Mouse (Mus musculus): ENCODE measurements around the gene Plaur. TPM values are rescaled to one million over a fixed set of nuclear protein-coding genes. Genes with fewer than 3 reads are reported as not detected.

Gene Plaur
- polyA plus RNA-seq, 1 experiment from 2014 or later, result 14.4 TPM

- H3K9ac ChIP-seq, result no peak overlapping the region
- H3K4me1 ChIP-seq, result 0 out of 2 replicates have a peak, but pooled peaks cover 3% of the 10 kb centered on the region
- 95% methylated on average over 7 of the region's 7 CpGs for WGBS
- 0 out of 2 replicates have a peak, but pooled peaks have one; percentile 4 for ATAC-seq (replicated peaks; ENCODE audit: low FRiP score)
- H3K36me3 ChIP-seq, result peaks cover 26% of the 10 kb centered on the region
- H3K27me3 ChIP-seq, result no peaks in the 10 kb centered on the region
- H3K4me3 ChIP-seq (replicated peaks), result no peak overlapping the region
- H3K4me2 ChIP-seq, result no peak overlapping the region
- H3K9me3 ChIP-seq (replicated peaks), result no peaks in the 10 kb centered on the region
- H3K27ac ChIP-seq, result no peak overlapping the region
These were observed 8.1 kb downstream of the Plaur start for GRCm38 (mm10) chr7:24470356-24470755.

- Histone ChIP-seq H3K9me3 (replicated peaks) (no peaks in the 10 kb centered on the region), H3K27ac (no peak overlapping the region), H3K36me3 (peaks cover 20% of the 10 kb centered on the region), H3K4me1 (0 out of 2 replicates have a peak, but pooled peaks cover 3% of the 10 kb centered on the region), H3K4me3 (replicated peaks) (no peak overlapping the region), H3K4me2 (no peak overlapping the region), H3K27me3 (no peaks in the 10 kb centered on the region), H3K9ac (no peak overlapping the region)
- no peak for ATAC-seq (replicated peaks; ENCODE audit: low FRiP score)
- WGBS, result 85% methylated on average over 6 of the region's 6 CpGs
These were observed 10.2 kb downstream of the Plaur start for GRCm38 (mm10) chr7:24472442-24472841.

GRCm38 (mm10) chr7:24472937-24473336 lies 10.7 kb downstream of the Plaur start:
- no peak overlapping the region for H3K9ac ChIP-seq
- WGBS, result 77% methylated on average over 7 of the region's 7 CpGs
- no peak overlapping the region for H3K4me2 ChIP-seq
- no peaks in the 10 kb centered on the region for H3K9me3 ChIP-seq (replicated peaks)
- H3K4me3 ChIP-seq (replicated peaks), result no peak overlapping the region
- no peak overlapping the region for H3K27ac ChIP-seq
- no peak for ATAC-seq (replicated peaks; ENCODE audit: low FRiP score)
- H3K36me3 ChIP-seq, result peaks cover 19% of the 10 kb centered on the region
- H3K4me1 ChIP-seq, result 0 out of 2 replicates have a peak, but pooled peaks cover 3% of the 10 kb centered on the region
- H3K27me3 ChIP-seq, result no peaks in the 10 kb centered on the region

DNA sequence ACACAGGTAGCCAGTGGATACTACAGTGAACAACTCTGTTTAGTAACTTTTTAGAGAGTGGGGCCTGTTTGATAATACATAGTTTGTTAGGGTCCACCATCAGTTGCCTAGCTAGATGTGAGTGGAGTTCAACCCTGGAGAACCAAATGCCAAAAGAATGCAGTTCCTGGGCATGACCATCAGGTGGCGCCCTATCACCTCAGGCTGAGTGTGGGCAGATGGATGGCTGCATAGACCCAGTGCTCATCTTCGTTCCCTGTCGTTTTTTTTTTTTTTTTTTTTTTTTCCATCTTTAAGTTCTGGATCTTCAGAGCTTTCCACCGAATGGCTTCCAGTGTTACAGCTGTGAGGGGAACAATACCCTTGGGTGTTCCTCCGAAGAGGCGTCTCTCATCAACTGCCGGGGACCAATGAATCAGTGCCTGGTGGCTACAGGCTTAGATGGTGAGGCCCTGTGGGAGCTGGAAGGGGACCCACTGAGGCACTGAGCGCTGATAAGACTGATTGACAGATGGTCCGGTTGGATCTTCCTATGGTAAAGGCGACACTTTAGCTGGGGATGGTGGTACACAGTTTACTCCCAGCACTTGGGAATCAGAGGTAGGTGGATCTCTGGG lies 11.7 kb downstream of the Plaur start:
- Histone ChIP-seq H3K4me3 (replicated peaks) (no peak overlapping the region), H3K9ac (no peak overlapping the region), H3K27me3 (no peaks in the 10 kb centered on the region), H3K27ac (no peak overlapping the region), H3K9me3 (replicated peaks) (no peaks in the 10 kb centered on the region), H3K4me1 (0 out of 2 replicates have a peak, but pooled peaks cover 3% of the 10 kb centered on the region), H3K4me2 (no peak overlapping the region), H3K36me3 (peaks cover 15% of the 10 kb centered on the region)
- no peak for ATAC-seq (replicated peaks; ENCODE audit: low FRiP score)
- WGBS, result 54% methylated on average over 10 of the region's 10 CpGs

DNA sequence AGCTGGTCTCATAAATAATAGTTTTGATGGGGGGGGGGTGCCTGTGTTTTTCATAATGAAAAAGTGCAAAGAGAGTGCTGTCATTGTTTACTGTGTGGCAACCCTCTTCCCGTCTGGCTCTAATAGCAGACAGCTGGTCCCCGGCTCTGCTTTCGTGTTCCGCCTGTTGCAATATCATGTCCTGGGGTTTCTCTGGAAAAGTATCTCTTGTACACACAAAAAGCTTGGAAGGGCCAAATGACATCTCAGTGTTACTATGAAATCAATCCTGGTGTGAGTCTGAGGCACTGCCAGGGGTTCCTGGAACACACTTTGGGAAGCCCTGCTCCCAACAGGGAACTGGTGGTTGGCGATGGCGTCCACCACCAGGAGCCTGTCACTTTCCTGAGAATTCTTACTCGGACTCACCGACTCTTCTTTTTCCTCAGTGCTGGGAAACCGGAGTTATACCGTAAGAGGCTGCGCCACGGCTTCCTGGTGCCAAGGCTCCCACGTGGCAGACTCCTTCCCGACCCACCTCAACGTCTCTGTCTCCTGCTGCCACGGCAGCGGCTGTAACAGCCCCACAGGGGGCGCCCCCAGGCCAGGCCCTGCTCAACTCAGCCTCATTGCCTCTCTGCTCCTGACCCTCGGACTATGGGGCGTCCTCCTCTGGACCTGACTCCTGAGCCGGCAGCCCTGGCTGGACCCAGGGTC lies 12.7 kb downstream of the Plaur start:
- Histone ChIP-seq H3K9me3 (replicated peaks) (no peaks in the 10 kb centered on the region), H3K27me3 (peaks cover 2% of the 10 kb centered on the region; the same call in 1 of the 2 replicates)
- ATAC-seq (replicated peaks; ENCODE audit: low FRiP score), result no peak

DNA sequence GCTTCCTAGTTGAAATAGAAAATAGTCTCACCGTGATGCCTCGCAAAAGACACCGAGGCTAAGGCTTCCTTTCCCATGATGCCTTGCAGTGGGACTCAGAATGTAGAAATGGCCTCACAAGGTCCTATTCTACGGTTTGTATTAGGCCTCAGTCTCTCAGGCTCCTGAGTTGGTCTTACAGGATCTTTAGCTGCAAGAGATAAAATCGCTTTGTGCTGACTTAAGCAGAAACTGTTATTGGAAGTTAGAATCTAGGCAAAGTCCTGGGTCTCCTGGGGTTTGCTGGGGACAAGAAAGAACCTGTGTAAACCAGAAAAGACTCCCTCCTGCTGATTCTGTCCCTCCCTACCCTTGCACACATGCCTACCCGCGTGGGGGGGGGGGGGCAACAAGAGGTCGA lies 14.1 kb downstream of the Plaur start:
- Histone ChIP-seq H3K4me1 (peaks cover 15% of the 10 kb centered on the region), H3K4me2 (no peak overlapping the region), H3K4me3 (replicated peaks) (no peak overlapping the region), H3K9ac (no peak overlapping the region), H3K27me3 (peaks cover 15% of the 10 kb centered on the region; the same call in 1 of the 2 replicates), H3K9me3 (replicated peaks) (no peaks in the 10 kb centered on the region), H3K27ac (no peak overlapping the region), H3K36me3 (peaks cover 13% of the 10 kb centered on the region; the same call in 1 of the 2 replicates)
- WGBS, result 79% methylated on average over 8 of the region's 8 CpGs
- ATAC-seq (replicated peaks; ENCODE audit: low FRiP score), result no peak

More for the DNA sequence above, 12.7 kb downstream of the Plaur start:
- 51% methylated on average over 21 of the region's 21 CpGs for whole genome bisulfite sequencing
- H3K4me2 ChIP-seq, result no peak overlapping the region
- H3K4me1 ChIP-seq, result 0 out of 2 replicates have a peak, but pooled peaks cover 3% of the 10 kb centered on the region
- no peak overlapping the region for H3K27ac ChIP-seq
- peaks cover 13% of the 10 kb centered on the region; the same call in 1 of the 2 replicates for H3K36me3 ChIP-seq
- H3K9ac ChIP-seq, result no peak overlapping the region
- H3K4me3 ChIP-seq (replicated peaks), result no peak overlapping the region

DNA sequence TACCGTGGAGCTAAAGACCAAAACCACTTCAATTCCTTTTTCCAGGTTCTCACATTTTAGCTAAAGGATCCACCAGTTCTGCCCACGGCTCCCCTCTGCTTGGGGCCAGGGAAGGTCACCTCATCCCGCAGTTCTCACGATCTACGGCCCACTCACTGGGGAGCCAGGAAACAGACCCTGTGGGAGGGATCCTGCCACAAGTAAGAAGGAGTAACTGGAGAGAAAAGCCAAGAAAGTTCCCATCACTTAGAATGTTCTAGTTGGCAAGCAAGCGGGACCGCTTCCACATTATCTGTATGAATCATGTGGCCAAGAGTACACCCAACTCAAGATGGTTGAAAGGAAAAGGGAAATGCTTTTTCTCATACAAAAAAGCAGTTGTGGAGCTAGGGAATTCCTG lies 14.6 kb downstream of the Plaur start:
- no peak for ATAC-seq (replicated peaks; ENCODE audit: low FRiP score)
- Histone ChIP-seq H3K4me1 (peaks cover 18% of the 10 kb centered on the region), H3K9me3 (replicated peaks) (no peaks in the 10 kb centered on the region), H3K4me2 (no peak overlapping the region), H3K4me3 (replicated peaks) (no peak overlapping the region), H3K27me3 (peaks cover 19% of the 10 kb centered on the region; the same call in 1 of the 2 replicates), H3K9ac (no peak overlapping the region), H3K27ac (no peak overlapping the region), H3K36me3 (peaks cover 10% of the 10 kb centered on the region; the same call in 1 of the 2 replicates)
- WGBS, result 78% methylated on average over 7 of the region's 7 CpGs

DNA sequence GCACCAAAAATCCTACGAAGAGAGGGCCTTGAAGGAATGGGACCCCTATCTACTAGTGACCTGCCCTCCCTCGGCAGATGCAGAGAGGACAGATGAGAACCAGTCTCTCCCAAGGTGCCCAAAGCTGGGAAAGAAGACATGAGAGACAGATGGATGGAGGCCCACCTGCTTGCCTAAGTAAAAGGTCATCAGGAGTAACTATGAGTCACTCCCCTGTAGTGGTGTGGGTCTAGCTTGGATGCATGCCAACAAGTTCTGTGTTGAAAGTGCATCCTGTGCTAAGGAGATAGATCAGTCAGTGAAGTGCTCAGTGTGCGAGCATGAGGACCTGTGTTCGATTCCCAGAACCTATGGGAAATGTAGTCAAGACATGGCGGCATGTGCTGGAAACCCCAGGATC lies 16.6 kb downstream of the Plaur start:
- H3K9me3 ChIP-seq (replicated peaks), result no peaks in the 10 kb centered on the region
- H3K9ac ChIP-seq, result no peak overlapping the region

DNA sequence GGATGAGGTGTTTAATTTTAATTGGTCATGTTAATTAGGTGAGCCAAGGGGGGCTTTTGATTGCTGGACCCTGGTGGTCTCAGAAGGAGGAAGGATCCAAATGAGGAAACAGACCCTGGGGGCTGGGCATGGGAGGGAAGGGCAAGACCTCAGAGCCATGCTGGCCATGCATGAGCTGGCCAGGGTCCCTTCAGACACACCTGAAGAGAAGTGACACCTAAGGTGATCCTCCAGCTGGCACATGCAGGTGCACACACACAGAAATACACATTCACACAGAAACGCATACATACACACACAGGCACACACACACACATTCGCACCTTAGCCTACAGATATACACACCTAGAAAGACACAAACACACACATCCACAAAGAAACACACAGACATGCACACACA lies 17.4 kb downstream of the Plaur start:
- H3K27ac ChIP-seq, result no peak overlapping the region
- no peak overlapping the region for H3K9ac ChIP-seq
- H3K4me3 ChIP-seq (replicated peaks), result no peak overlapping the region
- no peak for ATAC-seq (replicated peaks; ENCODE audit: low FRiP score)
- H3K9me3 ChIP-seq (replicated peaks), result no peaks in the 10 kb centered on the region
- peaks cover 22% of the 10 kb centered on the region for H3K4me1 ChIP-seq
- no peak overlapping the region for H3K4me2 ChIP-seq
- H3K36me3 ChIP-seq, result no peaks in the 10 kb centered on the region
- WGBS, result 90% methylated on average over 2 of the region's 2 CpGs
- H3K27me3 ChIP-seq, result peaks cover 41% of the 10 kb centered on the region; the same call in 1 of the 2 replicates

More for the DNA sequence above, 16.6 kb downstream of the Plaur start:
- no peaks in the 10 kb centered on the region for H3K36me3 ChIP-seq
- no peak for ATAC-seq (replicated peaks; ENCODE audit: low FRiP score)
- 78% methylated on average over 5 of the region's 5 CpGs for WGBS
- H3K4me1 ChIP-seq, result peaks cover 25% of the 10 kb centered on the region
- peaks cover 34% of the 10 kb centered on the region; the same call in 1 of the 2 replicates for H3K27me3 ChIP-seq
- H3K27ac ChIP-seq, result no peak overlapping the region
- H3K4me3 ChIP-seq (replicated peaks), result no peak overlapping the region
- H3K4me2 ChIP-seq, result no peak overlapping the region

GRCm38 (mm10) chr7:24480121-24480941 lies 18.0 kb downstream of the Plaur start:
- H3K4me3 ChIP-seq (replicated peaks), result no peak overlapping the region
- no peak overlapping the region for H3K9ac ChIP-seq
- ATAC-seq (replicated peaks; ENCODE audit: low FRiP score), result no peak
- H3K27me3 ChIP-seq, result peaks cover 41% of the 10 kb centered on the region; the same call in 1 of the 2 replicates
- WGBS, result 56% methylated on average over 18 of the region's 18 CpGs
- no peak overlapping the region for H3K27ac ChIP-seq
- H3K9me3 ChIP-seq (replicated peaks), result no peaks in the 10 kb centered on the region
- peaks cover 22% of the 10 kb centered on the region for H3K4me1 ChIP-seq
- H3K36me3 ChIP-seq, result no peaks in the 10 kb centered on the region
- no peak overlapping the region for H3K4me2 ChIP-seq

DNA sequence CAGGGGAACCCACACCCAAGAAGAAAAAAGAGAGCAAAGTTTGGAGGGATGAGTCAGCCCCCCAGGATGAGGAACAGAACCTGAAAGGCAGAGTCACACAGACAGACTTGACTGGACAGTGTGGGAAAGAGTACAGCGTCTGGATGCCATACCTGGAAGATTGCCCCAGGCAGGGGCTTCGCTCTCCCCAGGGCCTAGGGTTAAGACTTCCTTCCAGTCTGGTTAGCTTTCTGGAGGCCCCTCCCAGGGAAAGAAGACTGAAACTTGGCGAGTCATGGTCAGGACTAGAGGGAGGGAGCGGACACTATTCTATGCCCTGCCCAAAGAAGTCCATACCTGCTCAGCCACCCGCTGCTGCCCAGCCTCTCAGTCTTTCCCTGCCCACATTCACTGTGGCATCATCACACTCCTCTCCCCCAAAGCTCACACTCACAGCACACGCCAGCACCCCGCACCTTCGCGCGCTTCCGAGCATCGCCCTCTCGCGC lies 18.7 kb downstream of the Plaur start:
- WGBS, result 11% methylated on average over 14 of the region's 14 CpGs
- peak; percentile 33 for ATAC-seq (replicated peaks; ENCODE audit: low FRiP score)
- H3K27ac ChIP-seq, result no peak overlapping the region
- no peaks in the 10 kb centered on the region for H3K9me3 ChIP-seq (replicated peaks)
- H3K27me3 ChIP-seq, result peaks cover 41% of the 10 kb centered on the region; the same call in 1 of the 2 replicates
- no peaks in the 10 kb centered on the region for H3K36me3 ChIP-seq
- H3K9ac ChIP-seq, result peak overlapping the region; percentile 64
- peak overlapping the region; percentile 74 for H3K4me3 ChIP-seq (replicated peaks)
- H3K4me2 ChIP-seq, result peak overlapping the region; percentile 95
- peaks cover 22% of the 10 kb centered on the region for H3K4me1 ChIP-seq

Measured in kidney, embryonic 15.5 days (tissue).